20 mouse cellular contexts compared by ENCODE assay signal in the genomic region with DNA sequence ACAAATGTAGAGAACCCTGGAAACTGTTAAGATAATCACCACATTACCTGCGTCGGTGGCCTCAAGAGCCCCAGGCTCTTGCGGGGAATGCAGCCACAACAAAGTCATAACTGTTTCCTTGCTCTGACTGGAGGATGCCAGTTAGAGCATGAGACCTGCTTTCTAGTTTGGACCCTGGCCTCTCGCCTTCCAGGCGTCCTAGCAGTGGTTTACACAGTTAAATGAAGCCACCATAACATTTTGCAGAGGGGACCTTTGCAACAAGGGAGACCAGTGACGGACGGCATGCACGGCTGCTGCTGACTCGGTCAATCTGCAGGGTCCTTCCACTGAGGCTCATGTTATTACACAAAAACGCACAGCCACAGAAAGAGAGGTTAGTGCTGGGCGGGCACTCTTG. TPM values are rescaled to one million over a fixed set of nuclear protein-coding genes. Genes with fewer than 3 reads are reported as not detected.
DNase-seq lines count a peak whose midpoint lies in the region; ATAC-seq and TF ChIP-seq lines count a peak whose summit lies in the region.
"Had no signal": no experiment of that assay in that cellular context is flagged by ENCODE, and none has a peak within 500 bp of the region (broad histone marks: within the 10 kb centered on the region; RNA-seq: fewer than 3 reads in every experiment).

No protein-coding gene starts in this region.

- peaks cover 57% of the 10 kb centered on the region for H3K36me3 ChIP-seq in heart, embryonic 16.5 days (ENCODE audit: control insufficient read depth, insufficient read depth)
- H3K36me3 ChIP-seq in thymus, adult 2 months (ENCODE audit: control insufficient read depth, insufficient read depth, low read length) = peaks cover 20% of the 10 kb centered on the region
- H3K36me3 ChIP-seq in kidney, postnatal 0 days (ENCODE audit: insufficient read depth, low read length) = peaks cover 72% of the 10 kb centered on the region

- no peak overlapping the region for H3K4me2 ChIP-seq in heart, embryonic 16.5 days (ENCODE audit: low read depth, low read length)
- H3K4me2 ChIP-seq in kidney, postnatal 0 days (ENCODE audit: low read length) = no peak overlapping the region
- H3K4me2 ChIP-seq: heart, embryonic 11.5 days; hindbrain, embryonic 13.5 days; midbrain, embryonic 15.5 days; neural tube, embryonic 15.5 days had no signal

- H3K4me1 ChIP-seq in heart, embryonic 16.5 days (ENCODE audit: control insufficient read depth, insufficient read depth, low read length) = peaks cover 4% of the 10 kb centered on the region; the same call in 1 of the 2 replicates
- H3K4me1 ChIP-seq in thymus, adult 2 months (replicated peaks; ENCODE audit: control insufficient read depth, insufficient read depth, low read length) = peaks cover 79% of the 10 kb centered on the region
- no peaks in the 10 kb centered on the region for H3K4me1 ChIP-seq in kidney, postnatal 0 days (replicated peaks; ENCODE audit: insufficient read depth, low read length)
- H3K4me1 ChIP-seq: hindbrain, embryonic 13.5 days; limb, embryonic 10.5 days; midbrain, embryonic 15.5 days; neural tube, embryonic 15.5 days had no signal

- TF ChIP-seq CTCF in thymus, adult 2 months (IDR thresholded peaks at IDR 0.05; ENCODE audit: borderline replicate concordance, control insufficient read depth, extremely low read depth, insufficient read depth, low read length, poor library complexity) = no peak
- TF ChIP-seq CTCF in kidney, postnatal 0 days (IDR thresholded peaks at IDR 0.05; ENCODE audit: low read depth) = no peak

- 78% methylated on average over 11 of the region's 11 CpGs for WGBS in heart, embryonic 16.5 days
- 36% methylated on average over 11 of the region's 11 CpGs for WGBS in thymus, adult 2 months
- 77% methylated on average over 11 of the region's 11 CpGs for WGBS in kidney, postnatal 0 days

- H3K9me3 ChIP-seq in heart, embryonic 16.5 days (replicated peaks; ENCODE audit: control insufficient read depth, low read length) = no peaks in the 10 kb centered on the region
- no peaks in the 10 kb centered on the region for H3K9me3 ChIP-seq in kidney, postnatal 0 days (replicated peaks; ENCODE audit: low read length)
- H3K9me3 ChIP-seq: hindbrain, embryonic 13.5 days; limb, embryonic 10.5 days; midbrain, embryonic 15.5 days; neural tube, embryonic 15.5 days had no signal

- no peak for TF ChIP-seq POLR2A in thymus, adult 2 months (IDR thresholded peaks at IDR 0.05; ENCODE audit: control insufficient read depth, extremely low read depth, insufficient read depth, low read length, poor library complexity)

- no peaks in the 10 kb centered on the region for H3K27me3 ChIP-seq in heart, embryonic 16.5 days (ENCODE audit: control insufficient read depth, insufficient read depth, low read length)
- no peaks in the 10 kb centered on the region for H3K27me3 ChIP-seq in thymus, adult 2 months (ENCODE audit: control insufficient read depth, insufficient read depth, low read length)
- H3K27me3 ChIP-seq in kidney, postnatal 0 days (ENCODE audit: insufficient read depth, low read length) = no peaks in the 10 kb centered on the region
- H3K27me3 ChIP-seq: hindbrain, embryonic 13.5 days; midbrain, embryonic 15.5 days; neural tube, embryonic 15.5 days had no signal

- ATAC-seq in heart, embryonic 16.5 days (replicated peaks; ENCODE audit: extremely low read depth, insufficient read depth, low FRiP score) = no peak
- 0 out of 2 replicates have a peak, but pooled peaks have one; percentile 21 for ATAC-seq in kidney, postnatal 0 days (replicated peaks; ENCODE audit: low FRiP score, low read depth)
- ATAC-seq: inflammation-experienced regulatory T-cells, adult 6 months; liver, postnatal 0 days; midbrain, embryonic 15.5 days had no signal

- peak overlapping the region; percentile 40 for H3K27ac ChIP-seq in heart, embryonic 16.5 days (ENCODE audit: low read length)
- peak overlapping the region; percentile 52 for H3K27ac ChIP-seq in thymus, adult 2 months (ENCODE audit: control insufficient read depth, insufficient read depth, low read length)
- H3K27ac ChIP-seq in kidney, postnatal 0 days = no peak overlapping the region
- H3K27ac ChIP-seq: hindbrain, embryonic 13.5 days; limb, embryonic 10.5 days; midbrain, embryonic 15.5 days; neural tube, embryonic 15.5 days had no signal

- no peak overlapping the region for H3K9ac ChIP-seq in heart, embryonic 16.5 days (ENCODE audit: low read length)
- H3K9ac ChIP-seq in kidney, postnatal 0 days (ENCODE audit: low read depth, low read length) = no peak overlapping the region
- H3K9ac ChIP-seq: hindbrain, embryonic 13.5 days; liver, postnatal 0 days; midbrain, embryonic 15.5 days; neural tube, embryonic 15.5 days had no signal

- DNase-seq in heart, postnatal 4 days = no peak
- no peak for DNase-seq in thymus, adult 2 months
- no peak for DNase-seq in thymus, postnatal 36 days
- no peak for DNase-seq in kidney, postnatal 0 days (ENCODE audit: low spot score)
- DNase-seq in yolk sac, embryonic 10.5 days (ENCODE audit: low spot score) = peak; percentile 74
- DNase-seq in retina, embryonic 14.5 days (ENCODE audit: low spot score) = no peak
- DNase-seq: cerebellum, adult 2 months; cerebellum, postnatal 36 days; heart, postnatal 14 days; liver, postnatal 0 days; lung, postnatal 10 days; right cerebral cortex, postnatal 4 days had no signal

- H3K4me3 ChIP-seq in heart, embryonic 16.5 days (ENCODE audit: low read length) = no peak overlapping the region
- H3K4me3 ChIP-seq in thymus, adult 2 months (ENCODE audit: control insufficient read depth, insufficient read depth, low read length) = no peak overlapping the region
- H3K4me3 ChIP-seq in kidney, postnatal 0 days (replicated peaks; ENCODE audit: low read depth, low read length) = no peak overlapping the region
- H3K4me3 ChIP-seq: hindbrain, embryonic 13.5 days; limb, embryonic 10.5 days; midbrain, embryonic 15.5 days; myocyte; neural tube, embryonic 15.5 days had no signal

RNA-seq across cellular contexts. Expression of a gene that starts 41.8 kb away (rescaled TPM):
- 116 and 132 TPM in 2 replicates for polyA plus RNA-seq in heart, embryonic 16.5 days (2015; fragmentation: Nextera tagmentation; extraction: Ambion mirVana)
- 100 to 1,000 TPM; 198 to 199 TPM for total RNA-seq in heart, postnatal 4 days (2021)
- 131 and 136 TPM in 2 replicates for polyA plus RNA-seq in thymus, adult 2 months (2012; rRNA removed)
- polyA plus RNA-seq in kidney, postnatal 0 days (2015; fragmentation: Nextera tagmentation; extraction: Ambion mirVana) = 145 and 157 TPM in 2 replicates

RNA-seq across cellular contexts. Expression of a gene that starts 43.3 kb away (rescaled TPM):
- 3.0 and 3.5 TPM in 2 replicates for polyA plus RNA-seq in heart, embryonic 16.5 days (2015; fragmentation: Nextera tagmentation; extraction: Ambion mirVana)
- total RNA-seq in heart, postnatal 4 days (2021) = 1 to 10 TPM; 2.1 to 2.5 TPM
- polyA plus RNA-seq in thymus, adult 2 months (2012; rRNA removed) = 28.6 and 35.9 TPM in 2 replicates
- 2.4 and 2.9 TPM in 2 replicates for polyA plus RNA-seq in kidney, postnatal 0 days (2015; fragmentation: Nextera tagmentation; extraction: Ambion mirVana)
